Mouse (Mus musculus): ENCODE data around the gene Gm17174.
"Not testable (repeated sequence)": the region's sequence is repeated elsewhere in the genome, so short reads cannot be mapped to it uniquely, and the experiment has no call there.

Gene Gm17174

DNA sequence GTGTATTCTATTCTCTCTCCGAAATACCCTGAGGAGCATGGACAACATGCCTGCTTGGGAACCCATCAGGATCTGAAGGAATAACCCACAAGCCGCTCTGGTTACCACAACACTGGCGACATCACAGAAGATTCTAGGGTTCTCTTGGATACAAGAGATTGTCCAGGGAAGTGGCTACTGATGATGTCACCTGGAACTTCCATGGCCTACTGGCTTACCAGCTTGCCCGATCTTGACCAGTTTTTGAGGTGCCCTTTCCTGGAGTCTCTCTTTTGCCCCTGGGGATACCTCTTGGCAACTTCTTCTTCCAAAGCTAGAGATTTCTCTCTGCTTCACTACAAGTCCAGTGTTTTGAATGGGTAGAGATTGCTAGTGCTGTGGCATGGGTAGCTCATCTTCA, at the start of gene Gm17174:
Gm17174 (minus strand) TSS at position 101 of the 400 bp plus-strand sequence.
- DNase-seq (ENCODE audit: low spot score in 2 of 2): not testable (repeated sequence)

- not testable (repeated sequence) for DNase-seq (ENCODE audit: low spot score in 2 of 2)
These were observed 43.6 kb upstream of the Gm17174 start, which contains the start of gene Gm4181 for GRCm38 (mm10) chr14:51635566-51635965. Gm4181 (minus strand) TSS chr14:51635666.

- DNase-seq (ENCODE audit: low spot score in 2 of 2): peak; percentile 20 to 21
These were observed 40.5 kb upstream of the Gm17174 start for GRCm38 (mm10) chr14:51632426-51632825.

DNA sequence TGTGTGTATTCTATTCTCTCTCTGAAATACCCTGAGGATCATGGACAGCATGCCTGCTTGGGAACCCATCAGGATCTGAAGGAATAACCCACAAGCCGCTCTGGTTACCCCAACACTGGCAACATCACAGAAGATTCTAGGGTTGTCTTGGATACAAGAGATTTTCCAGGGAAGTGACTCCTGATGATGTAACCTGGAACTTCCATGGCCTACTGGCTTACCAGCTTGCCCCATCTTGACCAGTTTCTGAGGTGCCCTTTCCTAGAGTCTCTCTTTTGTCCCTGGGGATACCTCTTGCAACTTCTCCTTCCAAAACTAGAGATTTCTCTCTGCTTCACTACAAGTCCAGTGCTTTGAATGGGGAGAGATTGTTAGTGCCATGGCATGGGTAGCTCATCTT, 19.3 kb upstream of the Gm17174 start, which contains the start of gene Gm17078:
Gm17078 (minus strand) TSS at position 101 of the 400 bp plus-strand sequence.
- no peak for DNase-seq (ENCODE audit: low spot score in 2 of 2)

- not testable (repeated sequence) for DNase-seq (ENCODE audit: low spot score in 2 of 2)
These were observed 18.0 kb downstream of the Gm17174 start, which contains the start of gene Gm17175 for GRCm38 (mm10) chr14:51573963-51574362. Gm17175 (minus strand) TSS chr14:51574063.

GRCm38 (mm10) chr14:51552490-51552889, 39.4 kb downstream of the Gm17174 start, which contains the start of gene Gm5622:
Gm5622 (plus strand) TSS chr14:51552790.
- DNase-seq (ENCODE audit: low spot score in 2 of 2): no peak
